Mouse (Mus musculus) myocyte (in vitro differentiated cells): ENCODE measurements around the gene Ptpn23.

Experiments
- MAX ChIP-seq: IDR thresholded peaks from one replicate; pipeline ENCODE4 v1.6.1; 2011; ENCODE audit warnings: low read depth, mild to moderate bottlenecking, control low read depth
- MYOD1 ChIP-seq, 3 experiments: IDR thresholded peaks; one replicate each; pipeline ENCODE4 v1.6.1; 2011; ENCODE audit warnings: control low read depth in 2 of 3, low read depth in 2 of 3, mild to moderate bottlenecking in 2 of 3, moderate library complexity in 1 of 3; ENCODE audit not compliant: insufficient read length in 2 of 3, control insufficient read depth in 1 of 3
- MYOG ChIP-seq, 3 experiments: IDR thresholded peaks; one replicate each; pipeline ENCODE4 v1.6.1; 2011; ENCODE audit warnings: control low read depth in 2 of 3, low read depth in 2 of 3, mild to moderate bottlenecking in 2 of 3; ENCODE audit not compliant: insufficient read length in 2 of 3, control insufficient read depth in 1 of 3, insufficient read depth in 1 of 3
- POLR2A ChIP-seq: IDR thresholded peaks from one replicate; pipeline ENCODE4 v1.6.1; 2011; ENCODE audit warnings: low read depth, mild to moderate bottlenecking, control low read depth, moderate library complexity; ENCODE audit not compliant: insufficient read length
- POLR2AphosphoS2 ChIP-seq: IDR thresholded peaks from one replicate; pipeline ENCODE4 v1.6.1; 2011; ENCODE audit warnings: low read depth, control low read depth; ENCODE audit not compliant: insufficient read length
- TCF12 ChIP-seq: IDR thresholded peaks from one replicate; pipeline ENCODE4 v1.6.1; 2011; ENCODE audit warnings: mild to moderate bottlenecking, control low read depth; ENCODE audit not compliant: poor library complexity, insufficient read depth, severe bottlenecking
- USF1 ChIP-seq: IDR thresholded peaks from one replicate; pipeline ENCODE4 v1.6.1; 2011; ENCODE audit warnings: low read depth, mild to moderate bottlenecking, control low read depth, moderate library complexity

GRCm38 (mm10) chr9:110448356-110448755 lies 40.3 kb upstream of the Ptpn23 start:
- TF ChIP-seq MYOD1 (IDR thresholded peaks at IDR 0.05; ENCODE audit: control insufficient read depth in 1 of 3, insufficient read length in 2 of 3, low read depth in 2 of 3) (no peak), POLR2A (no peak), TCF12 (no peak), USF1 (no peak), MYOG (IDR thresholded peaks at IDR 0.05; ENCODE audit: control insufficient read depth in 1 of 3, insufficient read depth in 1 of 3, insufficient read length in 2 of 3, low read depth in 2 of 3) (no peak), POLR2AphosphoS2 (no peak), MAX (no peak)
